Mouse (Mus musculus) adrenal gland, postnatal 4 days (tissue): ENCODE data around the gene Gfap. TPM values are rescaled to one million over a fixed set of nuclear protein-coding genes. Genes with fewer than 3 reads are reported as not detected.

Experiments used
- DNase-seq, 2 experiments: peaks; one replicate each; pipeline ENCODE4 v3.0.0; 2021 to 2022; ENCODE audit warnings: low spot score in 2 of 2, mixed read lengths in 2 of 2
- long read RNA-seq, 2 experiments: library from polyadenylated mRNA; stranded (forward); transcript quantifications; one replicate each; pipeline ENCODE4 v2.0.0; 2021
- total RNA-seq, 2 experiments: library from RNA; stranded (reverse); gene quantifications; 2 replicates each; pipeline ENCODE4 v1.2.3; 2021

The Gfap gene
- 1 to 10 TPM; 1.1 to 1.3 TPM for total RNA-seq
- long read RNA-seq, experiment 1, partial matches to known transcripts: 0 of 1 reads
- long read RNA-seq, experiment 1, other reads (novel, unspliced or antisense): 0 of 1 reads
- long read RNA-seq, experiment 2, partial matches to known transcripts: 2 of 3 reads
- long read RNA-seq, experiment 2, other reads (novel, unspliced or antisense): 1 of 3 reads

GRCm38 (mm10) chr11:102900763-102901162 lies at the start of gene Gfap:
TSS of gene Gfap (minus strand) at chr11:102900912.
- peak; percentile 61 to 67 for DNase-seq

- no peak for DNase-seq
Measured at GRCm38 (mm10) chr11:102948043-102948961, 47.6 kb upstream of the Gfap start.

- no peak for DNase-seq
Measured at GRCm38 (mm10) chr11:102946992-102947343, 46.3 kb upstream of the Gfap start.

- peak; percentile 63 to 76 for DNase-seq
Measured at GRCm38 (mm10) chr11:102946265-102946991, 45.7 kb upstream of the Gfap start, which contains the start of gene C1ql1. TSS of gene C1ql1 (minus strand) at chr11:102946688.

GRCm38 (mm10) chr11:102945306-102946264 lies 44.9 kb upstream of the Gfap start:
- DNase-seq: no peak

GRCm38 (mm10) chr11:102941236-102941635 lies 40.5 kb upstream of the Gfap start:
- DNase-seq: no peak

GRCm38 (mm10) chr11:102939024-102939675 lies 38.4 kb upstream of the Gfap start:
- no peak for DNase-seq

- DNase-seq: no peak
Measured at GRCm38 (mm10) chr11:102937529-102938182, 36.9 kb upstream of the Gfap start.

- DNase-seq: no peak
Measured at GRCm38 (mm10) chr11:102936272-102936671, 35.6 kb upstream of the Gfap start.

- DNase-seq: no peak
Measured at GRCm38 (mm10) chr11:102930672-102931071, 30.0 kb upstream of the Gfap start.

- DNase-seq: no peak
Measured at GRCm38 (mm10) chr11:102925351-102925717, 24.6 kb upstream of the Gfap start.

- DNase-seq: peak; percentile 86 to 90
Measured at GRCm38 (mm10) chr11:102924557-102925350, 24.0 kb upstream of the Gfap start, which contains the start of gene Kif18b. TSS of gene Kif18b (minus strand) at chr11:102925124.

- no peak for DNase-seq
Measured at GRCm38 (mm10) chr11:102921491-102921890, 20.8 kb upstream of the Gfap start.

- DNase-seq: no peak
Measured at GRCm38 (mm10) chr11:102918077-102918476, 17.4 kb upstream of the Gfap start.

GRCm38 (mm10) chr11:102915380-102915779 lies 14.7 kb upstream of the Gfap start:
- no peak for DNase-seq

- no peak for DNase-seq
Measured at GRCm38 (mm10) chr11:102911376-102911775, 10.7 kb upstream of the Gfap start.

GRCm38 (mm10) chr11:102903654-102904053 lies 2.9 kb upstream of the Gfap start:
- DNase-seq: no peak

GRCm38 (mm10) chr11:102902107-102902506 lies 1.4 kb upstream of the Gfap start:
- DNase-seq: no peak

GRCm38 (mm10) chr11:102901199-102901598 lies 487 bp upstream of the Gfap start:
- DNase-seq: no peak
